Mouse (Mus musculus): ENCODE data around the gene Map2k3. TPM values are rescaled to one million over a fixed set of nuclear protein-coding genes. Genes with fewer than 3 reads are reported as not detected.

Gene Map2k3
- polyA plus RNA-seq, 1 experiment from 2014 or later = 29.8 TPM

Other genes with a start within 250 kb of the Map2k3 start
- gene Llgl1, start 232.3 kb upstream of the Map2k3 start, polyA plus RNA-seq (2015; fragmentation: Nextera tagmentation; extraction: Ambion mirVana) = 75.1 and 87.4 TPM in 2 replicates
- 67.5 and 72.5 TPM in 2 replicates for gene Flii, start 204.8 kb upstream of the Map2k3 start, polyA plus RNA-seq (2015; fragmentation: Nextera tagmentation; extraction: Ambion mirVana)
- 18.4 and 18.6 TPM in 2 replicates for gene Mief2, start 203.6 kb upstream of the Map2k3 start, polyA plus RNA-seq (2015; fragmentation: Nextera tagmentation; extraction: Ambion mirVana)
- gene Top3a, start 154.7 kb upstream of the Map2k3 start, polyA plus RNA-seq (2015; fragmentation: Nextera tagmentation; extraction: Ambion mirVana) = 10.6 and 11.7 TPM in 2 replicates
- 7.0 and 7.5 TPM in 2 replicates for gene Smcr8, start 154.5 kb upstream of the Map2k3 start, polyA plus RNA-seq (2015; fragmentation: Nextera tagmentation; extraction: Ambion mirVana)
- 15.5 and 16.2 TPM in 2 replicates for gene Shmt1, start 120.3 kb upstream of the Map2k3 start, polyA plus RNA-seq (2015; fragmentation: Nextera tagmentation; extraction: Ambion mirVana)
- gene Dhrs7b, start 101.4 kb upstream of the Map2k3 start, polyA plus RNA-seq (2015; fragmentation: Nextera tagmentation; extraction: Ambion mirVana) = 28.2 and 28.4 TPM in 2 replicates
- 55.1 and 57.4 TPM in 2 replicates for gene Tmem11, start 52.8 kb upstream of the Map2k3 start, polyA plus RNA-seq (2015; fragmentation: Nextera tagmentation; extraction: Ambion mirVana)
- 30.0 and 31.8 TPM in 2 replicates for gene Natd1, start 17.3 kb upstream of the Map2k3 start, polyA plus RNA-seq (2015; fragmentation: Nextera tagmentation; extraction: Ambion mirVana)
- 0.64 and 1.4 TPM in 2 replicates for gene Kcnj12, start 90.5 kb downstream of the Map2k3 start, polyA plus RNA-seq (2015; fragmentation: Nextera tagmentation; extraction: Ambion mirVana)
- 0.77 and 1.0 TPM in 2 replicates for gene Tnfrsf13b, start 194.7 kb downstream of the Map2k3 start, polyA plus RNA-seq (2015; fragmentation: Nextera tagmentation; extraction: Ambion mirVana)
- gene Usp22, start 243.0 kb downstream of the Map2k3 start, polyA plus RNA-seq (2015; fragmentation: Nextera tagmentation; extraction: Ambion mirVana) = 368 and 370 TPM in 2 replicates

All from midbrain, embryonic 13.5 days (tissue).